Mouse (Mus musculus): ENCODE data around the gene Cbx1. TPM values are rescaled to one million over a fixed set of nuclear protein-coding genes. Genes with fewer than 3 reads are reported as not detected.
A peak's percentile ranks its signal among the peaks of the same experiment; 100 is the strongest.
"Not testable (repeated sequence)": the region's sequence is repeated elsewhere in the genome, so short reads cannot be mapped to it uniquely, and the experiment has no call there.

Gene Cbx1
- total RNA-seq, 2 experiments from 2014 or later, result 35.0 to 42.0 TPM

DNA sequence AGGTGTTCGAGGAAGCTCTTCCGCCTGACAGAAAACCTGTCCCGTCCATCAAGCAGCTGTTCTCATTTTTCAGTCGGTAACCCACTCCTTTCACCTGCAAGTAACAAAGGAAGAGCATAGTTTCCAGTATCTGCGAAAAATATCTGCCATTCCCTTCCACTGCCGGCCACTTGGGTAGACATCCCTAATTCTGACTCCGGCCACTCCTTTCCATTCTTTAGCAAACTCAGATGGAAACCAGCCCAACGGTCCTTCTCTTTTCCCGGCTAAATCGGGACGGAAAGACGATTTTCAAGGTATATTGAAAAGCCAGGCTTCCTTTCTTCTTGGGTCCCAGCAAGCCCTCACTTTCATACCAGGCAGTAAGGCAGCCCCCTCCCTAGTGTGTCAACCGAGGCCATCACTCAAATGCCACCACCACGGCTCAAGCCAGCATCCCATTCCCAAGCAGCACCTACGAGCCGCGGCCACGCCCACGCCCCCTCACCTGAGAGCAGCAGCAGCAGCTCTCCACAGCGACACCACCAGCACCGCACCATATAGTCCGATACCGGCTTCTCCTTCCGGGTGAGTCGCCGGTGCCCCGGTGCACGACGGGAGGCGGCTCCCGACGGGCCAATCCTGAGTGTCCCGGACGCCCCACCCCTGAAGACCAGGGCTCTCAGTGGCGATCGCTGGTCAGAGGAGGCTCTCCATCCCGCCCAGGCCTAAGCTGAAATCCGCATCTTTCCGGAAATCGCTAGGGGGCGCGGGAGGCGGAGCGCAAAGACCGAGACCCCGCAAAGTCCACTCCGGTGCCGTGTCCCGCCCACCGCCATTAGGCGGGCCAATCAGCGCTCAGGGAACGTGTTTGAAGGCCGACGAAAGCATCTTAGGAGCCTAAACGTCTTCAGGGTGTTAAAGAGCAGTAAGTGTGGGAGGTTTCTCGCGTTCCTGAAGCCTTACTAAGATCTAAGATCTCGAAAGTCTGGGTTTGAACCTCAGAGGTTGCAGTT lies 11.7 kb upstream of the Cbx1 start, which contains the start of gene Snx11:
Gene Snx11, minus strand, starts transcription at position 592 of the 995 bp plus-strand sequence.
- peak within 1 kb of the TSS; percentile 92 for H3K27ac ChIP-seq
- peak; percentile 100 for DNase-seq
- peak within 1 kb of the TSS; percentile 95 for H3K4me3 ChIP-seq
- intact Hi-C loops (cut with DNase I), result loop anchor here (1.0 to 5.0 kb wide), 4 partner anchors 12 to 85 kb away; partner anchors contain the start of gene Cbx1
- TF ChIP-seq CTCF (IDR thresholded peaks at IDR 0.05), result peak; percentile 87

DNA sequence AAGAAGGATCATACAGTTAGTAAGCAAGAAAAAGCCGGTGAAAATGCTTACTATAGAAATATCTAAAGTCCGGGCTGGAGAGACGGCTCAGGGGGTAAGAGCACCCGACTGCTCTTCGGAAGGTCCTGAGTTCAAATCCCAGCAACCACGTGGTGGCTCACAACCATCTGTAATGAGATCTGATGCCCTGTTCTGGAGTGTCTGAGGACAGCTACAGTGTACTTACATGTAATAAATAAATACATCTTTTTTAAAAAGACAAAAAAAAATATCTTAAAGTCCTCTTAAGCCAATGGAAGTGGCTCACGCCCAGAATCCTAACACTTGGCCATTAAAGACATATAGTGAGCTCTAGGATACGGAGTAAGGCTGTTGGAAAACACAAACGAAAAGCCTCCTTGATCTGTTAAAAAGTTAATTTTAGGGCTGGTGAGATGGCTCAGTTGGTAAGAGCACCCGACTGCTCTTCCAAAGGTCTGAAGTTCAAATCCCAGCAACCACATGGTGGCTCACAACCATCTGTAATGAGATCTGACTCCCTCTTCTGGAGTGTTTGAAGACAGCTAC lies 10.8 kb upstream of the Cbx1 start:
- not testable (repeated sequence) for DNase-seq
- H3K4me3 ChIP-seq, result peak overlapping the region; percentile 95
- intact Hi-C loops (cut with DNase I), result loop anchor here (5.0 kb wide), 1 partner anchor 84 kb away; no protein-coding TSS in a partner anchor

DNA sequence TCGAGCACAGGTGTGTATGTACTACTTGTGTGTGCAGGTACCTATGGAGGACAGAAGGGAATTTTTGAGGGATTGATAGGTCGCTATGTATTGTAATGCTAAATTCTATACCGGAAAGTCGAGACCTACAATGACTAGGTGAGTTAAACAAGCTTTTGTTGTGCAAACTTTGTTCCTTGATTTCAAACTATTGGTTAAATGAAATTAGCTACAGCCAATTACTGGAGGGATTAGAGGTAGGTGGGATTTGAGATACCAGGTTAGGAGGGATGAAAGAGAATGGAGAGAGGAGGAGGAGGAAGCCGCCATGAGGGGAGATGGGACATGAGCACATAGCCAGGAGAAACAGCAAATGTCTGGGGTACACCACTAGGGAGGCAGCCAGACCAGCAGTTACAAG lies 8.6 kb upstream of the Cbx1 start:
- intact Hi-C loops (cut with DNase I), result no loop called here
- Histone ChIP-seq H3K4me3 (no peak overlapping the region), H3K27ac (no peak overlapping the region)
- no peak for TF ChIP-seq CTCF (IDR thresholded peaks at IDR 0.05)
- DNase-seq, result no peak

More for the DNA sequence above, 10.8 kb upstream of the Cbx1 start:
- H3K27ac ChIP-seq, result peak overlapping the region; percentile 92

DNA sequence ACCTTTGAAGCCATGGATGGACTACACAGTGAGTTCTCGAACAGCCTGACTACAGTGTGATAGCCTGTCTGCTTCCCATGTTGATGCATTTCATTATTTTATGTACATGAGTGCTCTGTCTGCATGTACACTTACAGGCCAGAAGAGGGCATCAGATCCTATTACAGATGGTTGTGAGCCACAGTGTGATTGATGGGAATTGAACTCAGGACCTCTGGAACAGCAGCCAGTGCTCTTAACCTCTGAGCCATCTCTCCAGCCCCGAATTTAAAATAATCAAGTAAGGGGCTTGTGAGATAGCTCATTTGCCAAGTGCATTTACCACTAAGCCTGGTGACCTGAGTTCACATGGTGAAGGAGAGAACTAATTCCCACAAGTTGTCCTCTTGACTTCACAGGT lies 7.5 kb upstream of the Cbx1 start:
- no peak overlapping the region for H3K4me3 ChIP-seq
- H3K27ac ChIP-seq, result no peak overlapping the region
- TF ChIP-seq CTCF (IDR thresholded peaks at IDR 0.05), result peak; percentile 50
- DNase-seq, result no peak
- intact Hi-C loops (cut with DNase I), result no loop called here

DNA sequence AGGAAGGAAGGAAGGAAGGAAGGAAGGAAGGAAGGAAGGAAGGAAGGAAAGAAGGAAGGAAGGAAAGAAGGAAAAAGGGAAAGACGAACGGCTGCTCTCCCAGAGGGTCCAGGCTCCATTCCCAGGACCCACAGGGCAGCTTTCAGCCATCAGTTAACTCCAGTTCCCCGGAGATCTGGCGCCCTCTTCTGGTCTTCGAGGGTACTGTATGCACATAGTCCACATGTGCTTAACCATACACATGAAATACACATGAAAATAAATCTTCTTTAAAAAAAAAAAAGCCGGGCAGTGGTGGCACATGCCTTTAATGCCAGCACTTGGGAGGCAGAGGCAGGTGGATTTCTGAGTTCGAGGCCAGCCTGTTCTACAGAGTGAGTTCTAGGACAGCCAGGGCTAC lies 4.1 kb upstream of the Cbx1 start:
- H3K27ac ChIP-seq, H3K4me3 ChIP-seq: not testable (repeated sequence)
- intact Hi-C loops (cut with DNase I), result loop anchor here (5.0 kb wide), 1 partner anchor 37 kb away; no protein-coding TSS in a partner anchor
- peak; percentile 74 for TF ChIP-seq CTCF (IDR thresholded peaks at IDR 0.05)
- DNase-seq, result peak; percentile 71

DNA sequence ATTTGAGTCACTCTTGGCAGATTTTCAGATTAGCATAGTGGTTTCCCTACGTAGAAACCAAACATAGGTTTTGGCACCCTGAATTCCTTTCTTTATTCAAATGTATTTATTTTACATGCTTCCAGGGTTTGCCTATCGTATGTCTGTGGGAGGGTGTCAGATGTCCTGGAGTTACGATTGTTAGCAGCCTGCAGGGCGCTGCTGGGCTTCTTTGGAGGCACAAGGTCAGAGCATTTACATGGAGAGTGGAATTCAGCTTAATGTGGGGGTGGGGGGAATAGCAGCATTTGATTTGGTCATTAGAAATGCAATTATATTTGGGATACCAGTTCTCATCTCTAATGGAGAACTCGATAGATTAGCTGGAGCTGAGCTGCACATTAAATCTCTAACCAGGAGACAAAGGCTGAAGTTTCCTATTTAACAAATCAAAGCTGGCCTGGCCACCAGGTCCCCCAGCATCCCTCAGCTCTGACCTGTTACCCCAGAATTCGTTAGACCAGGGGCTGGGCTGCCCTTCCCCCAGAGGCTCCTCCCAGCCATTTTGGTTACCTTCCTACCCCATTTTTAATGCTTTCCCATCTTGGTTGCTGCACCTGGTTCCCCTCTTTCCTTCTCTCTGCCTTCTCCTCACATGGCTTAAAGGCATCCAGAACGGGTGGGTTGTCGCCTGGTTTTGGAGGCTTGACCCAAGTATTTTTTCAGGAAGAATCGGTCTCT lies 2.0 kb upstream of the Cbx1 start:
- no peak for TF ChIP-seq CTCF (IDR thresholded peaks at IDR 0.05)
- intact Hi-C loops (cut with DNase I), result loop anchor here (5.0 kb wide), 1 partner anchor 35 kb away; no protein-coding TSS in a partner anchor
- H3K4me3 ChIP-seq, result no peak overlapping the region
- DNase-seq, result no peak
- no peak overlapping the region for H3K27ac ChIP-seq

DNA sequence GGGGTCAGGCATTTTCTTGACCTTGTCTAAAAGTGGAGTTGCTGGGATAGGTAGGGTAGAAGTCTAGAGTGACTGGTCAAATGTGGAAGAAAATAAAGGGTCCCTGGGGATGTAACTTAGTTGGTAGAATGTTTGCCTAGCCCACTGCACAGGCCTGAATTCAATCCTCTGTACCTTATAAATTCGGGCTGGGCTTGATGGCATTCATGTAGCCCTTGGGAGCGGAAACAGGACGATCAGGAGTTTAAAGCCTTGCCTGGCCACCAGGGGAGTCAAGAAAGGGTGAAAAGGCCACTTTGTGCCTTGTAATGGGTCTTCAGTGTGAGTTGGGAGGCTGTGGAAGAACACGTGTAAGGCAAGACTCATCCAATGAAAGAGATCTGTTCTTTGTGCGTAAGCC lies 1.1 kb downstream of the Cbx1 start:
- TF ChIP-seq CTCF (IDR thresholded peaks at IDR 0.05), result no peak
- DNase-seq, result no peak
- Histone ChIP-seq H3K27ac (peak overlapping the region; percentile 12; the same call in 1 of the 2 replicates), H3K4me3 (peak overlapping the region; percentile 83)
- intact Hi-C loops (cut with DNase I), result loop anchor here (1.0 to 5.0 kb wide), 2 partner anchors 13 to 32 kb away; partner anchors contain the start of gene Snx11

DNA sequence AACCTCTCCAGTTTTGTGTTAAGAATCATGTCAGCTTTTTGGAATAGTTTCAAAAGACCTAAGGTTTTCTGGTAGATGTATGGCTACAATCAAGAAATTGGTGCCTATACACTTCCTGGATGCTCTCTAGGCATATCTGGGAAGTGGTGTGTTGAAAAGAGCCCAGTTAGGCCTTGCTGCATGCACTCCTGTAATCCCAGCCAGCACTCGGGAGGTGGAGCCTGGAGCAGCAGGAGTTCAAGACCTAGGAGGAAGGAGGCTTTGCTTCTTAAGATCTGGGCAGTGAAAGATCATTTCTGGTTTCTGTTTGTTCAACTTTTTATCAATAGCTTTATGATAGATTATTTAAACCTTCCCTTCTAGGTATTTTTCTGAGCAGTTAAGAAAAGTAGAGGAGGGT lies 1.8 kb downstream of the Cbx1 start:
- Histone ChIP-seq H3K4me3 (no peak overlapping the region), H3K27ac (no peak overlapping the region)
- no peak for TF ChIP-seq CTCF (IDR thresholded peaks at IDR 0.05)
- no peak for DNase-seq
- intact Hi-C loops (cut with DNase I), result no loop called here

DNA sequence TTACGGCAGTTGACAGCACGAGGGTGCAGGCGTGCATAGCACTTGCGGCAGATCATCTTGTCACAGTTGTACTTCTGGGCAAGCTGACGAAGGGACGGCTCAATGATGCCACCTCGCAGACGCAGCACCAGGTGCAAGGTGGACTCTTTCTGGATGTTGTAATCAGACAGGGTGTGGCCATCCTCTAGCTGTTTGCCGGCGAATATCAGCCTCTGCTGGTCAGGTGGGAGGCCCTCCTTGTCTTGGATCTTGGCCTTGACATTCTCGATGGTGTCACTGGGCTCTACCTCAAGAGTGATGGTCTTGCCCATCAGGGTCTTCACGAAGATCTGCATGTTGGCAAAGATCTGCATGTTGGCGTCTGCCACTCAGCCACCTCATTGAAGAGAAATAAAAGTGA lies 6.6 kb downstream of the Cbx1 start:
- DNase-seq, result no peak
- intact Hi-C loops (cut with DNase I), result no loop called here
- TF ChIP-seq CTCF (IDR thresholded peaks at IDR 0.05), result no peak
- no peak overlapping the region for H3K27ac ChIP-seq
- no peak overlapping the region for H3K4me3 ChIP-seq

DNA sequence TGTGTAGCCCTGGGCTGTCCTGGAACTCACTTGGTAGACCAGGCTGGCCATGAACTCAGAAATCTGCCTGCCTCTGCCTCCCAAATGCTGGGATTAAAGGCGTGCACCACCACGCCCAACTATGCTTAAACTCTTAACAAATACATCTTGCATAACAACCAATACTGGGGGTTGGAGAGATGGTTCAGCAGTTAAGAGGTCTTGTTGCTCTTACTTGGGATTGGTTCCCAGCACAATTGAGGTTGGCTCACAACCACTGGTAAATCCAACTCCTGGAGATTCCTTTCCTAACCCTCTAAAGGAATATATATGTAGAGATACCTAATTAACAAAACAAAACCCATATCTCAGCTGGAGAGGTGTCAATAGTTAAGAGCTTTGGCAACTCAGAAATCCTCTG lies 7.2 kb downstream of the Cbx1 start:
- no peak for DNase-seq
- intact Hi-C loops (cut with DNase I), result no loop called here
- no peak overlapping the region for H3K27ac ChIP-seq
- H3K4me3 ChIP-seq, result no peak overlapping the region
- no peak for TF ChIP-seq CTCF (IDR thresholded peaks at IDR 0.05)

DNA sequence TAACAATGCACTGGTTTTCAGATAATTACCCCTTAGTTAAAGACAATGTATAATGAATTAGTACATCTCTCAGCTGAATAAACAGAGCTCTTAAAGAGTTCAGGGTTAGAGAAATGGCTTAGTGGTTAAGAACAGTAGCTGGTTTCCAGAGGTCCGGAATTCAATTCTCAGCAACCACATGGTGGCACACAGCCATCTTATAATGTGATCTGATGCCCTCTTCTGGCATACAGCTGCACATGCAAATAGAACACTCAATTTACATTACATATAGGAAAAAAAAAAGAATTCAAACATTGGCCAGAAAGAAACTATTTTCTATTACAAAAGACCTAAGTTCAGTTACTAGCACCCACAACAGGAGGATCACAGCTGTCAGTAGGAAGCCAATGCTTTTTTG lies 7.7 kb downstream of the Cbx1 start:
- H3K27ac ChIP-seq, result no peak overlapping the region
- peak; percentile 33; the same call in 1 of the 2 replicates for TF ChIP-seq CTCF (IDR thresholded peaks at IDR 0.05)
- intact Hi-C loops (cut with DNase I), result no loop called here
- DNase-seq, result no peak
- no peak overlapping the region for H3K4me3 ChIP-seq

DNA sequence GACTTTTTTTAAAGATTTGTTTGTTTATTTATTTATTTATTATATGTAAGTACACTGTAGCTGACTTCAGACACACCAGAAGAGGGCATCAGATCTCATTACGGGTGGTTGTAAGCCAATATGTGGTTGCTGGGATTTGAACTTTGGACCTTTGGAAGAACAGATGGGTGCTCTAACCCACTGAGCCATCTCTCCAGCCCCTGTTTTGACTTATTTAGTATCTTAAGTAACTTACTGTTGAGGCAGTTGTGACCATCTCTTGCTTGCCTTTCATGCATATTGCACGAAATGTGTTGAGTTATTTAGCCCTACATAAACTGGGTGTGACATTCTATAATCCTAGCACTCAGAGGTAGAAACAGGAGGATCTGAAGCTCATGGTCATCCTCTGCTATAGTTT lies 10.6 kb downstream of the Cbx1 start:
- no peak for TF ChIP-seq CTCF (IDR thresholded peaks at IDR 0.05)
- DNase-seq, result no peak
- no peak overlapping the region for H3K4me3 ChIP-seq
- H3K27ac ChIP-seq, result no peak overlapping the region
- intact Hi-C loops (cut with DNase I), result no loop called here

Data from gastrocnemius, adult 2 months (tissue).